Mouse (Mus musculus) olfactory bulb, adult 2 months (tissue): ENCODE measurements around the gene C2. TPM values are rescaled to one million over a fixed set of nuclear protein-coding genes. Genes with fewer than 3 reads are reported as not detected.

Source experiments
- H3K27ac ChIP-seq: fragments of 200-500 bp; 2 replicates; pipeline ENCODE4 v1.5.1; 2012; ENCODE audit warnings: low read depth, low read length; ENCODE audit not compliant: insufficient read depth
- H3K4me1 ChIP-seq: fragments of 200-500 bp; 2 replicates; pipeline ENCODE4 v1.6.1; 2012; ENCODE audit warnings: low read length; ENCODE audit not compliant: control insufficient read depth, insufficient read depth
- H3K4me3 ChIP-seq: fragments of 200-500 bp; 2 replicates; pipeline ENCODE4 v1.5.1; 2012; ENCODE audit warnings: mild to moderate bottlenecking, low read depth, low read length, moderate library complexity; ENCODE audit not compliant: insufficient read depth
- CTCF ChIP-seq: fragments of 200-500 bp; IDR thresholded peaks from 2 replicates; pipeline ENCODE4 v1.5.1; 2012; ENCODE audit warnings: low read depth, mild to moderate bottlenecking, low read length, moderate library complexity; ENCODE audit not compliant: insufficient read depth
- POLR2A ChIP-seq: fragments of 200-500 bp; IDR thresholded peaks from 2 replicates; pipeline ENCODE4 v1.6.1; 2012; ENCODE audit warnings: mild to moderate bottlenecking, low read depth, low read length, moderate library complexity; ENCODE audit not compliant: insufficient read depth
- WGBS: fragments of 180-500 bp; shearing (Covaris S2); methylation state at CpG from one replicate; pipeline ENCODE4 v1.1.7; 2018; 5-methylcytosine and 5-hydroxymethylcytosine counted together
- polyA plus RNA-seq: library from polyadenylated mRNA; stranded (reverse); fragments of >200 nt; gene quantifications from 2 replicates; pipeline ENCODE4 v1.2.4, GENCODE M21; 2012; ENCODE audit warnings: low replicate concordance; ENCODE audit not compliant: missing spikeins, insufficient read depth, insufficient read length

C2 gene
- not detected in 2 replicates for polyA plus RNA-seq

- under 1% methylated on average over 43 of the region's 44 CpGs for WGBS
- Histone ChIP-seq H3K4me3 (peak within 1 kb of the TSS; percentile 99), H3K4me1 (peaks cover 21% of the 10 kb centered on the region), H3K27ac (peak within 1 kb of the TSS; percentile 87)
- TF ChIP-seq CTCF: no peak
- TF ChIP-seq POLR2A: peak; percentile 69
Measured at GRCm38 (mm10) chr17:34898160-34898586, at the start of gene C2, which contains the start of gene Ehmt2. C2 (minus strand) TSS chr17:34898265. Ehmt2 (plus strand) TSS chr17:34898469.

GRCm38 (mm10) chr17:34947606-34948005 lies 49.5 kb upstream of the C2 start:
- TF ChIP-seq POLR2A: no peak
- TF ChIP-seq CTCF: no peak
- Histone ChIP-seq H3K4me1 (no peaks in the 10 kb centered on the region), H3K4me3 (no peak overlapping the region), H3K27ac (no peak overlapping the region)
- WGBS: 25% methylated on average over 8 of the region's 8 CpGs

GRCm38 (mm10) chr17:34946486-34947140 lies 48.5 kb upstream of the C2 start:
- TF ChIP-seq CTCF (no peak), POLR2A (no peak)
- Histone ChIP-seq H3K27ac (no peak overlapping the region), H3K4me3 (no peak overlapping the region), H3K4me1 (peaks cover 2% of the 10 kb centered on the region)
- WGBS: 87% methylated on average over 5 of the region's 5 CpGs

- no peak for TF ChIP-seq POLR2A
- no peak for TF ChIP-seq CTCF
- H3K27ac ChIP-seq: no peak overlapping the region
- peaks cover 3% of the 10 kb centered on the region for H3K4me1 ChIP-seq
- no peak overlapping the region for H3K4me3 ChIP-seq
Measured at GRCm38 (mm10) chr17:34944362-34944761, 46.3 kb upstream of the C2 start.

- TF ChIP-seq CTCF (no peak), POLR2A (no peak)
- Histone ChIP-seq H3K4me1 (peaks cover 3% of the 10 kb centered on the region), H3K27ac (no peak overlapping the region), H3K4me3 (no peak overlapping the region)
- 82% methylated on average over 4 of the region's 4 CpGs for WGBS
Measured at GRCm38 (mm10) chr17:34943128-34943815, 45.2 kb upstream of the C2 start.

GRCm38 (mm10) chr17:34941344-34942041 lies 43.4 kb upstream of the C2 start:
- H3K4me3 ChIP-seq: peak overlapping the region; percentile 33; the same call in 1 of the 2 replicates
- no peak overlapping the region for H3K27ac ChIP-seq
- TF ChIP-seq POLR2A: no peak
- TF ChIP-seq CTCF: no peak
- peaks cover 3% of the 10 kb centered on the region for H3K4me1 ChIP-seq
- WGBS: 12% methylated on average over 15 of the region's 15 CpGs

GRCm38 (mm10) chr17:34937960-34938505 lies 40.0 kb upstream of the C2 start:
- Histone ChIP-seq H3K4me1 (peaks cover 8% of the 10 kb centered on the region), H3K27ac (no peak overlapping the region), H3K4me3 (no peak overlapping the region)
- 88% methylated on average over 6 of the region's 6 CpGs for WGBS
- TF ChIP-seq POLR2A (no peak), CTCF (no peak)

- no peak overlapping the region for H3K4me3 ChIP-seq
- H3K27ac ChIP-seq: no peak overlapping the region
- 57% methylated on average over 8 of the region's 8 CpGs for WGBS
- no peak for TF ChIP-seq POLR2A
- TF ChIP-seq CTCF: no peak
- H3K4me1 ChIP-seq: peaks cover 10% of the 10 kb centered on the region
Measured at GRCm38 (mm10) chr17:34934830-34935229, 36.8 kb upstream of the C2 start.
